In genomic region chrX:48513824-48514223, GRCm38 (mm10) we compare ENCODE assay signal across 8 mouse cellular contexts. TPM values are rescaled to one million over a fixed set of nuclear protein-coding genes. Genes with fewer than 3 reads are reported as not detected.
A peak's percentile ranks its signal among the peaks of the same experiment; 100 is the strongest.
DNase-seq lines count a peak whose midpoint lies in the region; ATAC-seq and TF ChIP-seq lines count a peak whose summit lies in the region.

No protein-coding gene starts in this region.

- no peak for ATAC-seq in neural tube, embryonic 13.5 days (ENCODE audit: low read depth)

- H3K27me3 ChIP-seq in cerebellum, adult 2 months (ENCODE audit: control insufficient read depth, insufficient read depth, low read length) = no peaks in the 10 kb centered on the region
- H3K27me3 ChIP-seq in neural tube, embryonic 13.5 days = no peaks in the 10 kb centered on the region

- peaks cover 2% of the 10 kb centered on the region; the same call in 1 of the 2 replicates for H3K4me1 ChIP-seq in cerebellum, adult 2 months (ENCODE audit: control insufficient read depth, insufficient read depth, low read length)
- peaks cover 12% of the 10 kb centered on the region; the same call in 1 of the 2 replicates for H3K4me1 ChIP-seq in neural tube, embryonic 13.5 days (replicated peaks)

- H3K4me3 ChIP-seq in cerebellum, adult 2 months (replicated peaks; ENCODE audit: insufficient read depth, low read depth, low read length) = peak overlapping the region; percentile 79
- H3K4me3 ChIP-seq in neural tube, embryonic 13.5 days = peak overlapping the region; percentile 53

- H3K4me2 ChIP-seq in neural tube, embryonic 13.5 days = peak overlapping the region; percentile 59

- H3K36me3 ChIP-seq in neural tube, embryonic 13.5 days = no peaks in the 10 kb centered on the region

- no peak overlapping the region for H3K27ac ChIP-seq in cerebellum, adult 2 months (ENCODE audit: insufficient read depth, low read length)
- no peak overlapping the region for H3K27ac ChIP-seq in neural tube, embryonic 13.5 days (replicated peaks)

- no peak for TF ChIP-seq CTCF in cerebellum, adult 2 months (IDR thresholded peaks at IDR 0.05; ENCODE audit: borderline replicate concordance, insufficient read depth, low read depth, low read length)

- no peaks in the 10 kb centered on the region for H3K9me3 ChIP-seq in neural tube, embryonic 13.5 days

- WGBS in cerebellum, adult 2 months = 6% methylated on average over 13 of the region's 13 CpGs
- 23% methylated on average over 13 of the region's 13 CpGs for WGBS in neural tube, embryonic 13.5 days

- H3K9ac ChIP-seq in neural tube, embryonic 13.5 days = peak overlapping the region; percentile 50

- no peak for DNase-seq in cerebellum, adult 2 months
- no peak for DNase-seq in cerebellum, postnatal 4 days (ENCODE audit: low spot score in 2 of 2)
- peak; percentile 2 for DNase-seq in thymus, postnatal 25 days
- no peak for DNase-seq in thymus, adult 18-20 months
- DNase-seq in kidney, postnatal 10 days = peak; percentile 11
- DNase-seq in adrenal gland, adult 18-20 months (ENCODE audit: low spot score in 2 of 2) = no peak
- no peak for DNase-seq in frontal cortex, adult 2 months (ENCODE audit: extremely low spot score in 1 of 2, low spot score in 1 of 2)

- TF ChIP-seq POLR2A in cerebellum, adult 2 months (IDR thresholded peaks at IDR 0.05; ENCODE audit: borderline replicate concordance, insufficient read depth, low read length) = no peak

RNA-seq across cellular contexts. Expression of gene Aifm1, which starts 0.5 kb away (rescaled TPM):
- polyA plus RNA-seq in cerebellum, adult 2 months (2012; rRNA removed) = 36.7 and 40.0 TPM in 2 replicates
- 44.1 and 51.9 TPM in 2 replicates for polyA plus RNA-seq in neural tube, embryonic 13.5 days (2015; fragmentation: Nextera tagmentation; extraction: Ambion mirVana)
- 100 to 1,000 TPM; 142 to 233 TPM for total RNA-seq in adrenal gland, adult 18-20 months (2021)
- 29.4 and 33.5 TPM in 2 replicates for polyA plus RNA-seq in frontal cortex, adult 2 months (2012; rRNA removed)

RNA-seq across cellular contexts. Expression of gene Rab33a, which starts 5.3 kb away (rescaled TPM):
- polyA plus RNA-seq in cerebellum, adult 2 months (2012; rRNA removed) = 52.6 and 55.0 TPM in 2 replicates
- 81.3 and 89.1 TPM in 2 replicates for polyA plus RNA-seq in neural tube, embryonic 13.5 days (2015; fragmentation: Nextera tagmentation; extraction: Ambion mirVana)
- total RNA-seq in adrenal gland, adult 18-20 months (2021) = 10 to 100 TPM in 1 of 2 experiments, 1 to 10 TPM in 1; 8.2 to 47.1 TPM
- 65.6 and 66.1 TPM in 2 replicates for polyA plus RNA-seq in frontal cortex, adult 2 months (2012; rRNA removed)

RNA-seq across cellular contexts. Expression of gene Elf4, which starts 50.9 kb away (rescaled TPM):
- 0.36 and 0.38 TPM in 2 replicates for polyA plus RNA-seq in cerebellum, adult 2 months (2012; rRNA removed)
- 0.85 and 0.92 TPM in 2 replicates for polyA plus RNA-seq in neural tube, embryonic 13.5 days (2015; fragmentation: Nextera tagmentation; extraction: Ambion mirVana)
- total RNA-seq in adrenal gland, adult 18-20 months (2021) = 10 to 100 TPM in 1 of 2 experiments, 1 to 10 TPM in 1; 9.9 to 14.6 TPM
- polyA plus RNA-seq in frontal cortex, adult 2 months (2012; rRNA removed) = 0.84 and 1.0 TPM in 2 replicates

Comparison
In these comparisons a context has a peak if more than half of its experiments do, and no peak if none do; other contexts are left out.
1. DNase-seq: peak in thymus, postnatal 25 days (single experiment) and kidney, postnatal 10 days (single experiment); none in cerebellum, adult 2 months (0 of 2), cerebellum, postnatal 4 days (0 of 2), thymus, adult 18-20 months (0 of 2), adrenal gland, adult 18-20 months (0 of 2) and frontal cortex, adult 2 months (0 of 2).